Mouse (Mus musculus) hindbrain, embryonic 11.5 days (tissue): Measurements from ENCODE around the gene Lrsam1. TPM values are rescaled to one million over a fixed set of nuclear protein-coding genes. Genes with fewer than 3 reads are reported as not detected.
A peak's percentile ranks its signal among the peaks of the same experiment; 100 is the strongest.

ENCODE experiments used
- ATAC-seq: fragments of 200-750 bp; cut with Nextera tagmentation; 2 replicates; pipeline ENCODE4 v1.8.0; 2017; ENCODE audit warnings: mild to moderate bottlenecking, moderate TSS enrichment, moderate library complexity; ENCODE audit not compliant: low FRiP score
- DNase-seq: peaks from one replicate; pipeline ENCODE4 v3.0.0-alpha.2; 2015; ENCODE audit warnings: low spot score
- H3K27ac ChIP-seq: fragments of 300-500 bp; sonication (generic); 2 replicates; pipeline ENCODE4 v1.5.1; 2014; ENCODE audit warnings: mild to moderate bottlenecking, low read depth, low read length
- H3K27me3 ChIP-seq: fragments of 300-500 bp; sonication (generic); 2 replicates; pipeline ENCODE4 v1.6.1; 2014; ENCODE audit warnings: mild to moderate bottlenecking, low read length, moderate library complexity, mixed read lengths; ENCODE audit not compliant: control insufficient read depth, insufficient read depth
- H3K36me3 ChIP-seq: fragments of 300-500 bp; sonication (generic); 2 replicates; pipeline ENCODE4 v1.6.1; 2014; ENCODE audit warnings: mild to moderate bottlenecking, low read length, moderate library complexity, mixed read lengths; ENCODE audit not compliant: control insufficient read depth, insufficient read depth
- H3K4me1 ChIP-seq: fragments of 300-500 bp; sonication (generic); replicated peaks from 2 replicates; pipeline ENCODE4 v1.6.1; 2014; ENCODE audit warnings: low read length, mixed read lengths; ENCODE audit not compliant: control insufficient read depth, insufficient read depth
- H3K4me2 ChIP-seq: fragments of 300-500 bp; sonication (generic); replicated peaks from 2 replicates; pipeline ENCODE4 v1.6.1; 2014; ENCODE audit warnings: mild to moderate bottlenecking, low read depth, low read length
- H3K4me3 ChIP-seq: fragments of 300-500 bp; sonication (generic); 2 replicates; pipeline ENCODE4 v1.5.1; 2014; ENCODE audit warnings: low read depth, low read length
- H3K9ac ChIP-seq: fragments of 300-500 bp; sonication (generic); 2 replicates; pipeline ENCODE4 v1.6.1; 2014; ENCODE audit warnings: low read depth, low read length
- H3K9me3 ChIP-seq: fragments of 300-500 bp; sonication (generic); 2 replicates; pipeline ENCODE4 v1.6.1; 2016; ENCODE audit warnings: low read length; ENCODE audit not compliant: control insufficient read depth
- WGBS: fragments of 180-500 bp; shearing (Covaris S2); extraction: QIAGEN DNeasy Blood & Tissue Kit; methylation state at CpG from one replicate; pipeline ENCODE4 v1.1.7; 2014; 5-methylcytosine and 5-hydroxymethylcytosine counted together
- polyA plus RNA-seq: library from polyadenylated mRNA; unstranded; fragments of >200 nt; fragmentation: Nextera tagmentation; extraction: Ambion mirVana; gene quantifications from 2 replicates; pipeline ENCODE4 v1.2.1, GENCODE M21; 2014

Lrsam1 gene
- polyA plus RNA-seq, 1 experiment from 2014 or later = 8.7 TPM

DNA sequence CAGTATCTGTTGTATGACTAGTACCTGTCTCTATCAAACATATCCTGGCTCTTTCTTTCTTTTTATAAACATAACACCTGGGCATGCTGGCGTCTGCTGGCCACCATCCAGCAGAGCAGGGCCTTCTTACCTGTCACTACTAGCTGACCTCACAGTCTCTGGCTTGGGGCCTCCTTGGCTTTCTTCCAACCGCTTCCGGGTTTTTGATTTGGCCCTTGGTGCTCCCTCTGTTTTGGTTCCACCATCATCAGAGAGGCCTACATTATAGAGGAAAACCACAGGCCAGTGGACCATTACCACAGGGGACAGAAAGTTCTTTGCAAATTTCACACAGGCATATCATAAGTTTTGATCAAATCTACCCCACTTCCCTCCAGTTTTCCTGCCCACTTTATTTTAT lies 28.0 kb upstream of the Lrsam1 start:
- H3K4me3 ChIP-seq = no peak overlapping the region
- no peak overlapping the region for H3K9ac ChIP-seq
- no peak for ATAC-seq

DNA sequence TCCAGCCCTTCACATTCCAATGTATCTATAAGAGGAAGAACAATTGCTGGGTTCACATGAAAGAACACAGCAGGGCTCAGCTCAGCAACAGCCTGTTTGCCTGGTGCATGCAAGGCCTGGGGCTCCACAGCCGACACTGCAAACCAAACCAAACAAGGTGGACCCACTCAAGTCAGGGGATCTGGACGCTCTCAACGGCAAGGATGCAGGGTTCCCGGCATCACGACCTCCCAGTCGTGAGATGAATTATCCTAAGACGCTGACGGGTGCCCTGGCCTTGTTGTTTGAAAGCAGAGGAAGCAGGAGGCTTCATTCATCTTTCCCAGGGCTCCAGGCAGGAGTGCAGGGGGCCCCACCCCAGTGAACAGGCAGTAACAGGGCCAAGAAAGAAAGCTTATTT lies 24.4 kb upstream of the Lrsam1 start:
- ATAC-seq = no peak
- 66% methylated on average over 8 of the region's 8 CpGs for WGBS
- DNase-seq = no peak
- H3K36me3 ChIP-seq = no peaks in the 10 kb centered on the region
- no peak overlapping the region for H3K4me3 ChIP-seq
- no peaks in the 10 kb centered on the region for H3K27me3 ChIP-seq
- H3K27ac ChIP-seq = no peak overlapping the region
- no peaks in the 10 kb centered on the region for H3K9me3 ChIP-seq
- no peak overlapping the region for H3K9ac ChIP-seq
- peaks cover 5% of the 10 kb centered on the region; the same call in 1 of the 2 replicates for H3K4me1 ChIP-seq
- H3K4me2 ChIP-seq = no peak overlapping the region

More for the DNA sequence above, 28.0 kb upstream of the Lrsam1 start:
- Histone ChIP-seq H3K27me3 (no peaks in the 10 kb centered on the region), H3K36me3 (no peaks in the 10 kb centered on the region), H3K4me1 (no peaks in the 10 kb centered on the region), H3K27ac (no peak overlapping the region), H3K9me3 (no peaks in the 10 kb centered on the region), H3K4me2 (no peak overlapping the region)
- 86% methylated on average over 3 of the region's 3 CpGs for WGBS
- DNase-seq = no peak

DNA sequence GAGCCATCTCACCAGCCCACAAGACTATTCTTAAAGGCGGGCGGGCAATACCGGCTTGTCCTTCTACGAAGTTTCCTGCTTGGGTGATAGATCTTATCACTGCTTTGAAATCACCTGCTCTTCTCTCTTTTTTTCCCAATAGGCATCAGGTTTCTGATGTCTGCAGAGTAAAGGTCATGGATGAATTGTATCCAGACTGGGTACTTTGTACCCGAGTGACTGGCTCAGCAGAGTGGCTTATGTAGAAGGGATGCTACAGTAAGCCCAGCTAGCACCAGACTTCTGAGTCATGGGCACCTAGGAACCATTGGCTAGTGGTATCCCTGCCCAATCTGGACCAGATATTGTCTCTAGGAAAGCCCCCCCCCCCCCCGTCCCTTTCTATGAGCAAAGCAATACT lies 22.2 kb upstream of the Lrsam1 start:
- no peak for ATAC-seq
- H3K27ac ChIP-seq = no peak overlapping the region

DNA sequence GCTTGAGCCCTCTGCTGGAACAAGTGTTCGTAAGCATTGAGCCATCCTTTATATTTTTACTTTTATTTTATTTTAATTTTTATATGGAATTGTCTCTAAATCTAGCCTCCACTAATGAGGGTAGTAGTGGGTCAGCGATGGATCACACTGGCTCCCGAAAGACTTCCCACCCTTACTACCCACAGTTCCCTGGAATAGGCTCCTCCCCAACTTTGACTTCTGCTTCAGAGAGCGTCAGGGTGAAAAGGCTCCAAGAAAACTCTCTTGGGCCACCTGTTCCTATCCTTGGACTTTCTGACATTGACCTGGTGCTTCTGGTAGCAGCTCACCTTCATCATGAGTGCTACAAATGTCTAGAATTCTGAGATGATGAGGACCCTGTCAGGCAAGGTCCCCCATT lies 21.3 kb upstream of the Lrsam1 start:
- H3K36me3 ChIP-seq = no peaks in the 10 kb centered on the region
- ATAC-seq (no peak), DNase-seq (no peak)
- WGBS = 4% methylated on average over 4 of the region's 4 CpGs
- H3K27me3 ChIP-seq = no peaks in the 10 kb centered on the region
- peak overlapping the region; percentile 86 for H3K4me3 ChIP-seq
- 0 out of 2 replicates have a peak overlapping the region, but pooled peaks have one; percentile 19 for H3K9ac ChIP-seq
- H3K4me1 ChIP-seq = peaks cover 5% of the 10 kb centered on the region; the same call in 1 of the 2 replicates
- H3K27ac ChIP-seq = no peak overlapping the region
- H3K4me2 ChIP-seq = peak overlapping the region; percentile 54
- no peaks in the 10 kb centered on the region for H3K9me3 ChIP-seq

More for the DNA sequence above, 22.2 kb upstream of the Lrsam1 start:
- Histone ChIP-seq H3K4me2 (no peak overlapping the region), H3K9ac (no peak overlapping the region), H3K4me3 (no peak overlapping the region), H3K9me3 (no peaks in the 10 kb centered on the region), H3K4me1 (peaks cover 5% of the 10 kb centered on the region; the same call in 1 of the 2 replicates), H3K27me3 (no peaks in the 10 kb centered on the region), H3K36me3 (no peaks in the 10 kb centered on the region)
- WGBS = 60% methylated on average over 6 of the region's 6 CpGs
- DNase-seq = no peak

DNA sequence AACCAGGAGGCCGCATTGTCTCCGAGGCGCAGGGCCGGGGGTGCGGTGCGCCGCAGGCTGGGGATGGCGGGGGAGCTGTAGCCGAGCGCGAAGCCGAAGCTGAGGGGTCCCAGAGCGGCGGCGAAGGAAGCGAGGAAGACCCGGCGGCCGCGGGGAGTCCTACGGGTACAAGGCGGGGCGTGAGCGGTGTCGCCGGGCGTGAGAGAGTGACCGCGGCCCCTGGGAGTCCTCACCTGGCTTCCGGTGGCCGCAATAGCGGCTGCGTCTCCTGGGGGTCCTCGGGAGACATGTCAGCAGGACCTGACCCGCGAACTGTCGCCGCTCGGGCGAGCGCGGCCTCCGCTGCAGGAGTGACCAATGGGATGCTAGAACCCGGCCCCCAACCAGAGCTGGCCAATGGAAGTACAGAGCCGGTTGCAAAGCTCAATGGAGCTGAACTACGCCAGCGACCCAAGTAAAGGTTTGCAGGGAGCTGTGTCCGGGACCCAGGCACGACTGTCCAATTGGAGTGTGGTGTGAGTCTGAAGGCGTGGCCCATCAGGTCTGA lies 20.4 kb upstream of the Lrsam1 start, which contains the start of gene Slc2a8:
TSS of gene Slc2a8 (minus strand) at position 359 of the 547 bp plus-strand sequence.
- peak within 1 kb of the TSS; percentile 92 for H3K9ac ChIP-seq
- peak within 1 kb of the TSS; percentile 65; the same call in 1 of the 2 replicates for H3K27ac ChIP-seq

DNA sequence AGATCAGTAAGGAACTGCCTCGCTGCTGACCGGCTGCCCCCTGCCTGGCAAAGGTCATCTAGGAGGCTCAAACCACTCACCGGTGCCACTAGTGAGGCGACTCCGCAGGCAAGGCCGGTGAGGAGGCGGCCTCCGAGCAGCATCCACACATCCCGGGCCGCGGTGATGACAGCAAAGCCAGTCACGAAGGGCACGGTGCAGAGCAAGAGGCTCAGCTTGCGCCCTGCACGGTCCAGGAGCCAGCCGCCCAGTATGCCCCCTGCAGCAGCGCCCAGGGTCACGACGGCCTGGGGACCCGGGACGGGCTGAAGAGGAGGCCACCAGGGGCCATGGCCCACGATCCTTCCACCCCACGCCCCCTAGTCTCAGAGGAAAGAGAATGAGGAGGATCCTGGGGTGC lies 19.9 kb upstream of the Lrsam1 start:
- Histone ChIP-seq H3K27me3 (no peaks in the 10 kb centered on the region), H3K4me1 (peaks cover 5% of the 10 kb centered on the region; the same call in 1 of the 2 replicates), H3K9me3 (no peaks in the 10 kb centered on the region), H3K4me2 (peak overlapping the region; percentile 99), H3K9ac (peak overlapping the region; percentile 92), H3K36me3 (no peaks in the 10 kb centered on the region), H3K27ac (peak overlapping the region; percentile 65; the same call in 1 of the 2 replicates), H3K4me3 (peak overlapping the region; percentile 86)
- DNase-seq (peak; percentile 43), ATAC-seq (peak; percentile 61)
- WGBS = 1% methylated on average over 23 of the region's 23 CpGs

More for the DNA sequence above, 20.4 kb upstream of the Lrsam1 start, which contains the start of gene Slc2a8:
- Histone ChIP-seq H3K27me3 (no peaks in the 10 kb centered on the region), H3K36me3 (no peaks in the 10 kb centered on the region), H3K4me1 (peaks cover 5% of the 10 kb centered on the region; the same call in 1 of the 2 replicates), H3K9me3 (no peaks in the 10 kb centered on the region), H3K4me3 (peak within 1 kb of the TSS; percentile 86), H3K4me2 (peak within 1 kb of the TSS; percentile 99)
- under 1% methylated on average over 50 of the region's 50 CpGs for WGBS
- DNase-seq (peak; percentile 88), ATAC-seq (peak; percentile 97)

DNA sequence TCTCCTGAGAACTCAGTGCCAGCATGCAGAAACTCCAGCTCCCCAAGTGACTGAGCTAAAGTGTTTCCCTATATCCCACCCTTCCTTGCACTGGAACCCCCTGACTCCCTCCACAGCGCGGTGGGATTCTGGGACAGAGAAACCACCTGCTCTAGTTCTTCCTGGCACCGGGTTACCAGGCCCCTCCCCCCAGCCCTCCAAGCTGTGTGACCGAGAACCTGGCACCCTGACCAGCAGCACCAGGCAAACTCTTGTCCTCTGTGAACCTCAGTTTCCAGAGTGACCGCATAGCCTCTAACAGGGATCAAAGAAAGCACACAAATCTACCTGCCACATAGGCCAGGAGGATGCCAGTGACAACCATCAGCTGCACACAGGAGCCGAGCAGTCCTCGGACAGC lies 18.3 kb upstream of the Lrsam1 start:
- Histone ChIP-seq H3K4me2 (no peak overlapping the region), H3K9ac (no peak overlapping the region), H3K4me3 (no peak overlapping the region), H3K36me3 (no peaks in the 10 kb centered on the region), H3K27ac (no peak overlapping the region), H3K4me1 (peaks cover 5% of the 10 kb centered on the region; the same call in 1 of the 2 replicates), H3K9me3 (no peaks in the 10 kb centered on the region), H3K27me3 (no peaks in the 10 kb centered on the region)
- WGBS = 85% methylated on average over 7 of the region's 7 CpGs
- no peak for ATAC-seq
- no peak for DNase-seq

DNA sequence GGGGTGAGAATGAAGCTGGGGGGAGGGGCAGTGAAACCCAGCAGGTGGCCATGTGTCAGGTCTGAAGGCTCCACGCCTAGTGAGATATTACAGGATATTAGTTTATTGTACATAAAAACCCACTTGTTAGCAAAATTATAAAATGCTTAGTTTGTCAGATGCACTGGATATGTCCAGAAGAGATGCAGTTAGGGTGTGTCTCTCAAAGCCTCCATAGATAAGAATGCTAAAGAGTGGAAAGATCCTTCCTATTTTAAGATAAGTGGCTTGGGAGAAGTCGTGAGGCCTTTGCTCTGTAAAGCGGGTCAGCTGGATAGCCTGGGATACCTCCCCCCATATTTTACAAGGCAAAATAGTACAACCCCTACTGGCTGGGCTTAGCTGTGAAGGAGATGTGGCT lies 17.3 kb upstream of the Lrsam1 start:
- Histone ChIP-seq H3K36me3 (no peaks in the 10 kb centered on the region), H3K9me3 (no peaks in the 10 kb centered on the region), H3K4me3 (no peak overlapping the region), H3K27ac (no peak overlapping the region), H3K9ac (no peak overlapping the region), H3K4me2 (no peak overlapping the region), H3K27me3 (no peaks in the 10 kb centered on the region), H3K4me1 (peaks cover 5% of the 10 kb centered on the region; the same call in 1 of the 2 replicates)
- DNase-seq = no peak
- 77% methylated on average over 3 of the region's 3 CpGs for WGBS
- ATAC-seq = no peak

DNA sequence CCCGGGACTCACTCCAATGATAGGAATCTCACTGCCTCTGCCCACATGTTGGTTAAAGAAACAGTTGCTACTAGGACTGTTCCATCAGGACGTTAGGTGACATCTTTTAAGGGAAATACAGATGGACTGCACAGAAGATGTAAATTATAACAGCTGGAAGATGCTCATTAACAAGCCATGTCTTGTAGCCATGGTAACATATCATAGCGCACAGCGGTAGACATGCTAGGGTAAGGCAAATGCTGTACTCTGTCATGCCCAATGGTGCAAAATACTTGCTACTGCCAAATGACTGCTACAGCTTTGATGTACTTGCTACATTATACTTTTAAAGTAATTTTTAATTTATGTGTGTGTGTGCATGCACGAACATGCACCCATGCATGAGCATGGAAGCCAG lies 15.7 kb upstream of the Lrsam1 start:
- no peak overlapping the region for H3K9ac ChIP-seq
- H3K4me2 ChIP-seq = no peak overlapping the region
- H3K27ac ChIP-seq = no peak overlapping the region
- WGBS = 81% methylated on average over 5 of the region's 5 CpGs
- DNase-seq (no peak), ATAC-seq (no peak)
- no peaks in the 10 kb centered on the region for H3K27me3 ChIP-seq
- H3K36me3 ChIP-seq = no peaks in the 10 kb centered on the region
- H3K4me3 ChIP-seq = no peak overlapping the region
- no peaks in the 10 kb centered on the region for H3K9me3 ChIP-seq
- peaks cover 5% of the 10 kb centered on the region; the same call in 1 of the 2 replicates for H3K4me1 ChIP-seq
